Mouse (Mus musculus): Measurements from ENCODE around the gene Fggy. TPM values are rescaled to one million over a fixed set of nuclear protein-coding genes. Genes with fewer than 3 reads are reported as not detected.

Fggy gene
- polyA plus RNA-seq, 1 experiment from 2014 or later: 5.3 TPM

GRCm38 (mm10) chr4:95709750-95710149 lies 152.4 kb downstream of the Fggy start:
- no peak for TF ChIP-seq CTCF (IDR thresholded peaks at IDR 0.05; ENCODE audit: low read depth)
- DNase-seq (ENCODE audit: low spot score) (no peak), ATAC-seq (ENCODE audit: low FRiP score, low TSS enrichment) (no peak)
- no peaks in the 10 kb centered on the region for H3K27me3 ChIP-seq (ENCODE audit: control insufficient read depth, insufficient read depth, low read length)
- no peaks in the 10 kb centered on the region for H3K9me3 ChIP-seq (ENCODE audit: control insufficient read depth, low read length)
- no peak overlapping the region for H3K27ac ChIP-seq (replicated peaks)
- H3K9ac ChIP-seq (ENCODE audit: low read length): no peak overlapping the region
- H3K36me3 ChIP-seq (ENCODE audit: control insufficient read depth, insufficient read depth, low read length): no peaks in the 10 kb centered on the region
- no peaks in the 10 kb centered on the region for H3K4me1 ChIP-seq (replicated peaks; ENCODE audit: control insufficient read depth, insufficient read depth)
- no peak overlapping the region for H3K4me3 ChIP-seq (ENCODE audit: low read depth, low read length)
- 63% methylated on average over 1 of the region's 1 CpGs for WGBS
- H3K4me2 ChIP-seq (replicated peaks; ENCODE audit: low read depth): no peak overlapping the region

GRCm38 (mm10) chr4:95712802-95713201 lies 155.5 kb downstream of the Fggy start:
- H3K9ac ChIP-seq (ENCODE audit: low read length): no peak overlapping the region
- H3K4me1 ChIP-seq (replicated peaks; ENCODE audit: control insufficient read depth, insufficient read depth): no peaks in the 10 kb centered on the region
- no peak for TF ChIP-seq EP300 (optimal IDR thresholded peaks at IDR 0.05)
- no peak for TF ChIP-seq CTCF (IDR thresholded peaks at IDR 0.05; ENCODE audit: low read depth)
- no peak for DNase-seq (ENCODE audit: low spot score)
- no peaks in the 10 kb centered on the region for H3K36me3 ChIP-seq (ENCODE audit: control insufficient read depth, insufficient read depth, low read length)
- H3K27me3 ChIP-seq (ENCODE audit: control insufficient read depth, insufficient read depth, low read length): no peaks in the 10 kb centered on the region
- H3K4me3 ChIP-seq (ENCODE audit: low read depth, low read length): no peak overlapping the region
- no peak overlapping the region for H3K4me2 ChIP-seq (replicated peaks; ENCODE audit: low read depth)
- 100% methylated on average over 1 of the region's 1 CpGs for WGBS
- ATAC-seq (ENCODE audit: low FRiP score, low TSS enrichment): no peak
- no peak overlapping the region for H3K27ac ChIP-seq (replicated peaks)
- no peaks in the 10 kb centered on the region for H3K9me3 ChIP-seq (ENCODE audit: control insufficient read depth, low read length)

GRCm38 (mm10) chr4:95713271-95713670 lies 156.0 kb downstream of the Fggy start:
- H3K4me2 ChIP-seq (replicated peaks; ENCODE audit: low read depth): no peak overlapping the region
- no peak for TF ChIP-seq CTCF (IDR thresholded peaks at IDR 0.05; ENCODE audit: low read depth)
- no peak for TF ChIP-seq EP300 (optimal IDR thresholded peaks at IDR 0.05)
- H3K4me3 ChIP-seq (ENCODE audit: low read depth, low read length): no peak overlapping the region
- no peak for ATAC-seq (ENCODE audit: low FRiP score, low TSS enrichment)
- WGBS: 77% methylated on average over 3 of the region's 3 CpGs
- no peaks in the 10 kb centered on the region for H3K36me3 ChIP-seq (ENCODE audit: control insufficient read depth, insufficient read depth, low read length)
- H3K27me3 ChIP-seq (ENCODE audit: control insufficient read depth, insufficient read depth, low read length): no peaks in the 10 kb centered on the region
- no peak overlapping the region for H3K9ac ChIP-seq (ENCODE audit: low read length)
- DNase-seq (ENCODE audit: low spot score): no peak
- no peaks in the 10 kb centered on the region for H3K9me3 ChIP-seq (ENCODE audit: control insufficient read depth, low read length)
- no peak overlapping the region for H3K27ac ChIP-seq (replicated peaks)
- no peaks in the 10 kb centered on the region for H3K4me1 ChIP-seq (replicated peaks; ENCODE audit: control insufficient read depth, insufficient read depth)

GRCm38 (mm10) chr4:95716137-95716536 lies 158.8 kb downstream of the Fggy start:
- Histone ChIP-seq H3K4me2 (replicated peaks; ENCODE audit: low read depth) (no peak overlapping the region), H3K9ac (ENCODE audit: low read length) (no peak overlapping the region), H3K27ac (replicated peaks) (no peak overlapping the region), H3K27me3 (ENCODE audit: control insufficient read depth, insufficient read depth, low read length) (no peaks in the 10 kb centered on the region), H3K4me3 (ENCODE audit: low read depth, low read length) (no peak overlapping the region), H3K4me1 (replicated peaks; ENCODE audit: control insufficient read depth, insufficient read depth) (no peaks in the 10 kb centered on the region), H3K36me3 (ENCODE audit: control insufficient read depth, insufficient read depth, low read length) (no peaks in the 10 kb centered on the region), H3K9me3 (ENCODE audit: control insufficient read depth, low read length) (no peaks in the 10 kb centered on the region)
- TF ChIP-seq EP300 (optimal IDR thresholded peaks at IDR 0.05): no peak
- TF ChIP-seq CTCF (IDR thresholded peaks at IDR 0.05; ENCODE audit: low read depth): no peak
- 87% methylated on average over 3 of the region's 3 CpGs for WGBS
- no peak for ATAC-seq (ENCODE audit: low FRiP score, low TSS enrichment)
- DNase-seq (ENCODE audit: low spot score): no peak

DNA sequence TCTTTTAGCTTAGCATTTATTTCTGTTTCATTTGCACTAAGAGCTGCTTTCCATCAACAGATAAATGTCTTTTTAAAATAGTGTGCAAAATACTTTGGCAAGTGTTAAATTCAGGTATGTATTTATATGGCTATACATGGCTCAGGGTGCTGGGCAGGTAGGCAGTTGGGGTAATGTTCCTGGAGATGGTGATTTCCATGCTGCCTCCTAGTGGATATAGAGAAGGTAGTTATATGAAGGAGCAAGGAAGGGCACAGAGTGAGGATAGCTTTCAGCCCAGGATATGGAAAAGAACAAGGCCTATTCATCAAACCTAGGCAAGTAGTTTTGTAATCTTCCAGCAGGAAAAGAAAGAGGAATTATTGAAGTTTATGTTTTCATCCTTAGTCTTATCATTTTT lies 166.3 kb downstream of the Fggy start:
- ATAC-seq (ENCODE audit: low FRiP score, low TSS enrichment) (no peak), DNase-seq (ENCODE audit: low spot score) (no peak)
- H3K4me2 ChIP-seq (replicated peaks; ENCODE audit: low read depth): no peak overlapping the region
- no peaks in the 10 kb centered on the region for H3K27me3 ChIP-seq (ENCODE audit: control insufficient read depth, insufficient read depth, low read length)
- H3K4me1 ChIP-seq (replicated peaks; ENCODE audit: control insufficient read depth, insufficient read depth): no peaks in the 10 kb centered on the region
- no peak overlapping the region for H3K9ac ChIP-seq (ENCODE audit: low read length)
- no peaks in the 10 kb centered on the region for H3K36me3 ChIP-seq (ENCODE audit: control insufficient read depth, insufficient read depth, low read length)
- TF ChIP-seq EP300 (optimal IDR thresholded peaks at IDR 0.05): no peak
- TF ChIP-seq CTCF (IDR thresholded peaks at IDR 0.05; ENCODE audit: low read depth): peak; percentile 68
- no peaks in the 10 kb centered on the region for H3K9me3 ChIP-seq (ENCODE audit: control insufficient read depth, low read length)
- H3K27ac ChIP-seq (replicated peaks): no peak overlapping the region
- no peak overlapping the region for H3K4me3 ChIP-seq (ENCODE audit: low read depth, low read length)

DNA sequence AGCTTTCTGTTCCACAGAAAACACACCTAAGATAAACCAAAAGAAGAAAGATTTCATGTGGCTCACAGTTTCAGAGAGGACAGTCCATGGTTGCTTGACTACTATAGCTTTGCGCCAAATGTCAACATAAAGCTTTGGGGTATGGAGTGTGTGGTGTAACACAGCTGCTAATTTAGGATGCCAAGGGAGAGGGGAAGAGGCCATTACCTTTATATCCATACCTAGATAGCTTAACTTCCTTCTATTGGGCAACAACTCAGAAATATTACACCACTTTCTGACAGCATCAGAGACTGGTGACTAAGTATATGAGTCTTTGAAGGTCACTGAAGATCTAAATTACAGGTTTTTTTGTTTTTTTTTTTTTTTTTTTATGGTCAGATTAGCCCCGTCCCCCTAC lies 169.1 kb downstream of the Fggy start:
- no peak overlapping the region for H3K4me3 ChIP-seq (ENCODE audit: low read depth, low read length)
- 96% methylated on average over 2 of the region's 2 CpGs for WGBS
- ATAC-seq (ENCODE audit: low FRiP score, low TSS enrichment) (no peak), DNase-seq (ENCODE audit: low spot score) (no peak)
- H3K27ac ChIP-seq (replicated peaks): no peak overlapping the region
- no peaks in the 10 kb centered on the region for H3K4me1 ChIP-seq (replicated peaks; ENCODE audit: control insufficient read depth, insufficient read depth)
- H3K36me3 ChIP-seq (ENCODE audit: control insufficient read depth, insufficient read depth, low read length): no peaks in the 10 kb centered on the region
- no peak overlapping the region for H3K4me2 ChIP-seq (replicated peaks; ENCODE audit: low read depth)
- no peaks in the 10 kb centered on the region for H3K27me3 ChIP-seq (ENCODE audit: control insufficient read depth, insufficient read depth, low read length)
- no peak for TF ChIP-seq EP300 (optimal IDR thresholded peaks at IDR 0.05)
- TF ChIP-seq CTCF (IDR thresholded peaks at IDR 0.05; ENCODE audit: low read depth): no peak
- no peaks in the 10 kb centered on the region for H3K9me3 ChIP-seq (ENCODE audit: control insufficient read depth, low read length)
- H3K9ac ChIP-seq (ENCODE audit: low read length): no peak overlapping the region
